ENCODE assay signal across 7 mouse cellular contexts in genomic region chr7:25281166-25281733, GRCm38 (mm10). TPM values are rescaled to one million over a fixed set of nuclear protein-coding genes. Genes with fewer than 3 reads are reported as not detected.
DNase-seq lines count a peak whose midpoint lies in the region; ATAC-seq lines count a peak whose summit lies in the region.

No protein-coding gene starts in this region.

- H3K36me3 ChIP-seq in lung, embryonic 16.5 days (ENCODE audit: control insufficient read depth, insufficient read depth, low read length): peaks cover 14% of the 10 kb centered on the region
- peaks cover 17% of the 10 kb centered on the region for H3K36me3 ChIP-seq in embryonic facial prominence, embryonic 14.5 days (ENCODE audit: control insufficient read depth, insufficient read depth, low read length)
- H3K36me3 ChIP-seq in hindbrain, embryonic 14.5 days (replicated peaks; ENCODE audit: control insufficient read depth, insufficient read depth): peaks cover 16% of the 10 kb centered on the region
- peaks cover 16% of the 10 kb centered on the region for H3K36me3 ChIP-seq in midbrain, embryonic 13.5 days

- no peak for ATAC-seq in lung, embryonic 16.5 days (ENCODE audit: low read depth)
- ATAC-seq in embryonic facial prominence, embryonic 14.5 days (ENCODE audit: low read depth): no peak
- no peak for ATAC-seq in hindbrain, embryonic 14.5 days (ENCODE audit: low FRiP score)
- no peak for ATAC-seq in midbrain, embryonic 13.5 days

- H3K27ac ChIP-seq in lung, embryonic 16.5 days (ENCODE audit: low read length): peak overlapping the region; percentile 99
- H3K27ac ChIP-seq in embryonic facial prominence, embryonic 14.5 days (replicated peaks; ENCODE audit: low read depth, low read length): peak overlapping the region; percentile 99
- peak overlapping the region; percentile 99 for H3K27ac ChIP-seq in hindbrain, embryonic 14.5 days
- H3K27ac ChIP-seq in midbrain, embryonic 13.5 days: peak overlapping the region; percentile 100

- H3K9me3 ChIP-seq in lung, embryonic 16.5 days (ENCODE audit: control insufficient read depth, low read length): no peaks in the 10 kb centered on the region
- H3K9me3 ChIP-seq in embryonic facial prominence, embryonic 14.5 days (ENCODE audit: control insufficient read depth, low read length): no peaks in the 10 kb centered on the region
- no peaks in the 10 kb centered on the region for H3K9me3 ChIP-seq in hindbrain, embryonic 14.5 days (ENCODE audit: control insufficient read depth, low read length)
- no peaks in the 10 kb centered on the region for H3K9me3 ChIP-seq in midbrain, embryonic 13.5 days

- peak overlapping the region; percentile 36 for H3K4me3 ChIP-seq in lung, embryonic 16.5 days (ENCODE audit: low read length)
- peak overlapping the region; percentile 90 for H3K4me3 ChIP-seq in embryonic facial prominence, embryonic 14.5 days (ENCODE audit: low read depth, low read length)
- peak overlapping the region; percentile 82 for H3K4me3 ChIP-seq in hindbrain, embryonic 14.5 days (replicated peaks; ENCODE audit: low read length)
- H3K4me3 ChIP-seq in midbrain, embryonic 13.5 days (replicated peaks): peak overlapping the region; percentile 67

- H3K4me2 ChIP-seq in lung, embryonic 16.5 days (ENCODE audit: low read depth, low read length): peak overlapping the region; percentile 90
- H3K4me2 ChIP-seq in embryonic facial prominence, embryonic 14.5 days (ENCODE audit: low read depth, low read length): peak overlapping the region; percentile 84
- H3K4me2 ChIP-seq in hindbrain, embryonic 14.5 days (replicated peaks): peak overlapping the region; percentile 79
- peak overlapping the region; percentile 80 for H3K4me2 ChIP-seq in midbrain, embryonic 13.5 days (replicated peaks)

- H3K9ac ChIP-seq in lung, embryonic 16.5 days (ENCODE audit: low read length): peak overlapping the region; percentile 79
- peak overlapping the region; percentile 56 for H3K9ac ChIP-seq in embryonic facial prominence, embryonic 14.5 days (ENCODE audit: low read depth, low read length)
- peak overlapping the region; percentile 34; the same call in 1 of the 2 replicates for H3K9ac ChIP-seq in hindbrain, embryonic 14.5 days
- peak overlapping the region; percentile 85; the same call in 1 of the 2 replicates for H3K9ac ChIP-seq in midbrain, embryonic 13.5 days (replicated peaks)

- 10% methylated on average over 12 of the region's 12 CpGs for WGBS in lung, embryonic 16.5 days
- WGBS in embryonic facial prominence, embryonic 14.5 days: 17% methylated on average over 12 of the region's 12 CpGs
- WGBS in hindbrain, embryonic 14.5 days: 24% methylated on average over 12 of the region's 12 CpGs
- 24% methylated on average over 12 of the region's 12 CpGs for WGBS in midbrain, embryonic 13.5 days

- DNase-seq in lung, postnatal 10 days: no peak
- DNase-seq in embryonic facial prominence, embryonic 14.5 days (ENCODE audit: low spot score): no peak
- DNase-seq in hindbrain, embryonic 14.5 days (ENCODE audit: low spot score): no peak
- no peak for DNase-seq in left cerebral cortex, postnatal 14 days (ENCODE audit: low spot score in 2 of 2)
- DNase-seq in urinary bladder, postnatal 10 days (ENCODE audit: low spot score): no peak

- peaks cover 49% of the 10 kb centered on the region for H3K4me1 ChIP-seq in lung, embryonic 16.5 days (replicated peaks; ENCODE audit: control insufficient read depth, insufficient read depth, low read length)
- H3K4me1 ChIP-seq in embryonic facial prominence, embryonic 14.5 days (ENCODE audit: control insufficient read depth, insufficient read depth, low read length): peaks cover 43% of the 10 kb centered on the region
- H3K4me1 ChIP-seq in hindbrain, embryonic 14.5 days (replicated peaks; ENCODE audit: control insufficient read depth, insufficient read depth, low read length): peaks cover 53% of the 10 kb centered on the region
- H3K4me1 ChIP-seq in midbrain, embryonic 13.5 days (replicated peaks): peaks cover 72% of the 10 kb centered on the region

- no peaks in the 10 kb centered on the region for H3K27me3 ChIP-seq in lung, embryonic 16.5 days (ENCODE audit: control insufficient read depth, insufficient read depth, low read depth, low read length)
- H3K27me3 ChIP-seq in embryonic facial prominence, embryonic 14.5 days (replicated peaks; ENCODE audit: control insufficient read depth, insufficient read depth, low read length): no peaks in the 10 kb centered on the region
- H3K27me3 ChIP-seq in hindbrain, embryonic 14.5 days (ENCODE audit: control insufficient read depth, insufficient read depth, low read length): no peaks in the 10 kb centered on the region
- no peaks in the 10 kb centered on the region for H3K27me3 ChIP-seq in midbrain, embryonic 13.5 days

- intact Hi-C loops in left cerebral cortex, postnatal 14 days (cut with DNase I): loop anchor here (5.0 kb wide), 1 partner anchor 36 kb away; the partner anchor contains the start of gene Megf8

RNA-seq across cellular contexts. Expression of gene Cic, which starts 13.7 kb away (rescaled TPM):
- polyA plus RNA-seq in lung, embryonic 16.5 days (2015; fragmentation: Nextera tagmentation; extraction: Ambion mirVana): 23.5 and 28.9 TPM in 2 replicates
- 48.8 and 49.0 TPM in 2 replicates for polyA plus RNA-seq in embryonic facial prominence, embryonic 14.5 days (2014; fragmentation: Nextera tagmentation; extraction: Ambion mirVana)
- polyA plus RNA-seq in hindbrain, embryonic 14.5 days (2014; fragmentation: Nextera tagmentation; extraction: Ambion mirVana): 42.5 and 47.5 TPM in 2 replicates
- polyA plus RNA-seq in midbrain, embryonic 13.5 days (2015; fragmentation: Nextera tagmentation; extraction: Ambion mirVana): 37.6 and 44.2 TPM in 2 replicates
- total RNA-seq in left cerebral cortex, postnatal 14 days (2021): 100 to 1,000 TPM; 246 to 255 TPM

RNA-seq across cellular contexts. Expression of gene Pafah1b3, which starts 16.5 kb away (rescaled TPM):
- polyA plus RNA-seq in lung, embryonic 16.5 days (2015; fragmentation: Nextera tagmentation; extraction: Ambion mirVana): 170 and 173 TPM in 2 replicates
- polyA plus RNA-seq in embryonic facial prominence, embryonic 14.5 days (2014; fragmentation: Nextera tagmentation; extraction: Ambion mirVana): 173 and 200 TPM in 2 replicates
- 523 and 576 TPM in 2 replicates for polyA plus RNA-seq in hindbrain, embryonic 14.5 days (2014; fragmentation: Nextera tagmentation; extraction: Ambion mirVana)
- polyA plus RNA-seq in midbrain, embryonic 13.5 days (2015; fragmentation: Nextera tagmentation; extraction: Ambion mirVana): 665 and 668 TPM in 2 replicates
- 10 to 100 TPM; 25.2 to 32.2 TPM for total RNA-seq in left cerebral cortex, postnatal 14 days (2021)

RNA-seq across cellular contexts. Expression of gene Prr19, which starts 20.0 kb away (rescaled TPM):
- 0.13 TPM in 1 of 2 replicates, not detected in the other for polyA plus RNA-seq in lung, embryonic 16.5 days (2015; fragmentation: Nextera tagmentation; extraction: Ambion mirVana)
- 0.77 and 1.3 TPM in 2 replicates for polyA plus RNA-seq in embryonic facial prominence, embryonic 14.5 days (2014; fragmentation: Nextera tagmentation; extraction: Ambion mirVana)
- 4.2 and 5.2 TPM in 2 replicates for polyA plus RNA-seq in hindbrain, embryonic 14.5 days (2014; fragmentation: Nextera tagmentation; extraction: Ambion mirVana)
- 2.1 and 3.1 TPM in 2 replicates for polyA plus RNA-seq in midbrain, embryonic 13.5 days (2015; fragmentation: Nextera tagmentation; extraction: Ambion mirVana)
- total RNA-seq in left cerebral cortex, postnatal 14 days (2021): under 1 TPM in 1 of 2 experiments, not detected in 1; 0.29 TPM

RNA-seq across cellular contexts. Expression of gene Tmem145, which starts 24.7 kb away (rescaled TPM):
- polyA plus RNA-seq in lung, embryonic 16.5 days (2015; fragmentation: Nextera tagmentation; extraction: Ambion mirVana): 0.14 and 0.49 TPM in 2 replicates
- polyA plus RNA-seq in embryonic facial prominence, embryonic 14.5 days (2014; fragmentation: Nextera tagmentation; extraction: Ambion mirVana): 1.7 and 2.0 TPM in 2 replicates
- 74.9 and 81.2 TPM in 2 replicates for polyA plus RNA-seq in hindbrain, embryonic 14.5 days (2014; fragmentation: Nextera tagmentation; extraction: Ambion mirVana)
- polyA plus RNA-seq in midbrain, embryonic 13.5 days (2015; fragmentation: Nextera tagmentation; extraction: Ambion mirVana): 41.1 and 47.1 TPM in 2 replicates
- total RNA-seq in left cerebral cortex, postnatal 14 days (2021): 10 to 100 TPM; 70.9 to 76.8 TPM

RNA-seq across cellular contexts. Expression of gene Erf, which starts 30.7 kb away (rescaled TPM):
- 10.5 and 13.6 TPM in 2 replicates for polyA plus RNA-seq in lung, embryonic 16.5 days (2015; fragmentation: Nextera tagmentation; extraction: Ambion mirVana)
- 23.3 and 26.0 TPM in 2 replicates for polyA plus RNA-seq in embryonic facial prominence, embryonic 14.5 days (2014; fragmentation: Nextera tagmentation; extraction: Ambion mirVana)
- polyA plus RNA-seq in hindbrain, embryonic 14.5 days (2014; fragmentation: Nextera tagmentation; extraction: Ambion mirVana): 5.7 and 6.7 TPM in 2 replicates
- polyA plus RNA-seq in midbrain, embryonic 13.5 days (2015; fragmentation: Nextera tagmentation; extraction: Ambion mirVana): 4.4 and 5.7 TPM in 2 replicates
- 10 to 100 TPM; 68.6 to 70.7 TPM for total RNA-seq in left cerebral cortex, postnatal 14 days (2021)

Comparison
In these comparisons a context has a peak if more than half of its experiments do, and no peak if none do; other contexts are left out.
1. H3K4me3 ChIP-seq: peak in every context shown above with its lines; median percentile 90 in embryonic facial prominence, embryonic 14.5 days; 82 in hindbrain, embryonic 14.5 days; 67 in midbrain, embryonic 13.5 days; 36 in lung, embryonic 16.5 days.
2. H3K9ac ChIP-seq: peak in every context shown above with its lines; median percentile 85 in midbrain, embryonic 13.5 days; 79 in lung, embryonic 16.5 days; 56 in embryonic facial prominence, embryonic 14.5 days; 34 in hindbrain, embryonic 14.5 days.